Mouse (Mus musculus) neutrophil, adult 5-6 weeks (primary cell): ENCODE results near the gene Plcl2. TPM values are rescaled to one million over a fixed set of nuclear protein-coding genes. Genes with fewer than 3 reads are reported as not detected.
A peak's percentile ranks its signal among the peaks of the same experiment; 100 is the strongest.

ENCODE experiments used
- ATAC-seq: fragments of 151-379, 151-347 bp; 2 replicates; pipeline ENCODE4 v1.8.0; 2017; ENCODE audit warnings: mild to moderate bottlenecking, moderate TSS enrichment; ENCODE audit not compliant: insufficient number of reproducible peaks, poor library complexity, low FRiP score, severe bottlenecking; ENCODE audit errors: extremely low read depth
- total RNA-seq: library from RNA; stranded (forward); fragments of 200-1000 nt; gene quantifications from 2 replicates; pipeline ENCODE4 v1.2.3, GENCODE M21; 2017

Plcl2 gene
- total RNA-seq, result 93.9 and 102 TPM in 2 replicates

DNA sequence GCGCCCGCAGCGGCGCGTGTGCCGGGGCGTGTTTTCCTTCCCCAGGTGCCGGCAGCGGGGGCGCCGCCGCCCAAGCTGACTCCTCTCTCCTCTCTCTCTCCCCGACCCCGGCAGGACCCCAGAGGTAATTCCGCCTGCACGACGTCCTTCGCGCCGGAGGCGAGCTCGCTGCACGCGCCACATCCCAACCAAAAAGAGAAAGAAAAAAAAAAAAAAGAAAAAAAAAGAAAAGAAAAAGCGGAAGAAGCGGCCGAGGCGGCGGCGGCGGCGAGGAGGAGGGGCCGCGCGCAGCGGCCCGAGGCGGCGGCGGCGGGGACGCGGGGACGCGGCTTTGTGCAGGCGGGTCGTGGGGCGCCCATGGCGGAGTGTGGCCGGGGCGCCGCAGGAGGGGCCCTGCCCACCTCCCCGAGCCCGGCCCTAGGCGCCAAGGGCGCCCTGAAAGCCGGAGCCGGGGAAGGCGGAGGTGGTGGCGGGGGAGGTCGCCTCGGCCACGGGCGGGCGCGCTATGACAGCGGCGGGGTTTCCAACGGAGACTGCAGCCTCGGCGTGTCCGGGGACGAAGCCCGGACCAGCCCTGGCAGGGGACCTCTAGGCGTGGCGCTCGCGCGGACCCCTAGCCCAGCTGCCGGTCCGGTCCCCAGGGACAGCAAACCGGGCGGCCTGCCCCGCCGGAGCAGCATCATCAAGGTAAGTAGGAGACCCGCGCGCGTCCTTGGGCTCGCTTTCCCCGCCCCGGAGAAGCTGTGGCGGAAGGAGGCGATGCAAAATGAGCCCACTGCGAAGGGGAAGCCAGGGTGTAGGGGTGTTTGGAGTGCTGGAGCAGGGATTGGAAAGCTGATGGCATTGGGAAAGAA is at the start of gene Plcl2:
Gene Plcl2 (plus strand): TSS at position 153 of the 854 bp plus-strand sequence.
- ATAC-seq, result peak; percentile 38

DNA sequence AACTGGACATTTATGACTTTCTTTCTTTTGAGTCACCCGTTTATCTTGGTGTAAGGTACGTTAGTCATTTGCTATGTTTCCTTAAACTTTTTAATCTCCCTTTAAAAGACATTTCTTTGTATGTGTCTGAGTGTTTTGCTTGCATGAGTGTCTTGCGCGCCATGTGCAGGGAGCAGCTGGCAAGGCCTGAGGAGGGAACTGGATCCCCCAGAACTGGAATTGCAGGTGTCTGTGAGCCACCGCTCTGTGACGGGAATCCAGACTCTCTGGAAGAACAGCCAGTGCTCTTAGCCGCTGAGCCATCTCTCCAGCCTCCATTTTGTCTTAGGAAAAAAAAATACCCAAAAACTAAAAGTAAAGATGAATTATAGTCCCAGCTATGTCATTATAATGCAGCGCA is 48.9 kb upstream of the Plcl2 start:
- ATAC-seq, result no peak

DNA sequence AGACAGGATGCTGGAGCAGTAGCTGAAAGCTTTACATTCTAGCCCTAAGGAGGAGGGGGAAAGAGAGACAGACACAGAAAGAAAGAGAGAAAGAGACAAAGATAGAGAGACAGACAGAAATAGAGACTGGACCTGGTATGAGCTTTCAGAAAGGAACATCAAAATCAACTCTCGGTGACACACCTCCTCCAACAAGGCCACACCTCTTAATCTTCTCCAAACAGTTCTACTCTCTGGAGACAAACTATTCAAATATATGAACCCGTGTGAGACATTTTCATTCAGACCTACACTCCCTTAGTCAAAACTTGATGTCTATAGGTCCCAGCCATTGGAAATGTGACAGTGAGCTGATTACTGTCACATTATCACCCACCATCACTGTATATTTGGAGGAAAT is 41.8 kb upstream of the Plcl2 start:
- no peak for ATAC-seq

- no peak for ATAC-seq
Measured at GRCm38 (mm10) chr17:50469126-50469525, 40.1 kb upstream of the Plcl2 start.

DNA sequence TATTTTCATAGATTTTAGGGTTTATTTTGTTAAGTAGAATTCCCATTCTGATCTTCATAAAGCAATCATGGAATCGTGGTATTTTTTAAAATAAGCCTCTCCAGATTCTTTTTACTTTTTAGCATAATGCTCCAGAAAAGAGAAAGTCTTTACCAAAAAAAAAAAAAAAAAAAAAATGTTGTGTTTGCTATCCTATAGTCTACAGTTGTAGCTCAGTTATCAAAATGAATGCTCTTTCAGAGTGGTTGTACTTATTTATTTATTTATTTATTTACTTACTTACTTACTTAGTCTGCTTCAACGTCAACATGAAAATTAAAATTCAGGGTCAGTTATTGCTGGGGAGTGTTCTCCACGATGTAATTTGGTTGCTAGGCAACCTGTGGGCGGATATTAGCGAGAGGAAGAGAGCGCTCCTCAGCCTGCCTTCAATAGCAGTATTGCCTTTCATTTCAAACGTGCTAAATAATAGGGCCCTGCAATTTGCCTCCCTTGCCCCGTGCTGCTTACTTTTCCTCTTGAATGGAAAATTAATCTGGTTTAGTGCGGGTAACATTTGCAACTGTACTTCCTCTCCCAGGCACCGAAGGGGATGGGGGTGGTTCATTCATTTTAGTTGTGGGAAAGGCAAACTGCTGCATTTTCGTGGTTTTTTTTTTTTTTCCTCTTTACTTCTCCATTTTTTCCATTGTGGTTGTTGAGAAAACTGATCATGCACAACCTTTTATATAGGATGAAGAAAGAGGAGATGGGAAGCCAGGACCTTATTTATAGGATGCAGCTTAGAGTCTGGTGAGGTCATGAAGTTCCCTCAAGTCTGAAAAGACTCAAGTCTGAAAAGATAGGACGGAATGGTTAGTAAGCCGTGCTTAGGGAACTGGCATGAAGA is 39.4 kb upstream of the Plcl2 start:
- peak; percentile 58; the same call in 1 of the 2 replicates for ATAC-seq

- ATAC-seq, result peak; percentile 73
Measured at GRCm38 (mm10) chr17:50470432-50471078, 38.6 kb upstream of the Plcl2 start.

DNA sequence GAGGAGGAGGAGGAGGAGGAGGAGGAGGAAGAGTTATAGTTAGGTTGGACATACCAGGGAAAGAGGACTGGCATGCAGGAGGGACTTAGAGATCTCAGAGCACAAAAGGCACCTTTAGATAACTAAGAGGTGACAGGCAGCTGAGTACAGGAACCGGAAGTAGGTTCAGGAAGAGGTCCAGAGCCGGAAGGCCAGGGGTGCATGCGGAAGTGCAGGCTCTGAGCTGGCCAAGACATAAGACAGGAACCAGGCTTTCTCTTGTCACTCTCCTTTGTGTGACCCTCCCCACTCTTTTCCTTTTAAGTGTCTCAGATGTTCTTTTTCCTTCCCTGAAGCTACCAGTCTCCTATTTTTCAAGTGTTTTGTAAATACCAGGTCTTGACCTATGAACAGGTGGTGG is 38.0 kb upstream of the Plcl2 start:
- peak; percentile 84 for ATAC-seq

DNA sequence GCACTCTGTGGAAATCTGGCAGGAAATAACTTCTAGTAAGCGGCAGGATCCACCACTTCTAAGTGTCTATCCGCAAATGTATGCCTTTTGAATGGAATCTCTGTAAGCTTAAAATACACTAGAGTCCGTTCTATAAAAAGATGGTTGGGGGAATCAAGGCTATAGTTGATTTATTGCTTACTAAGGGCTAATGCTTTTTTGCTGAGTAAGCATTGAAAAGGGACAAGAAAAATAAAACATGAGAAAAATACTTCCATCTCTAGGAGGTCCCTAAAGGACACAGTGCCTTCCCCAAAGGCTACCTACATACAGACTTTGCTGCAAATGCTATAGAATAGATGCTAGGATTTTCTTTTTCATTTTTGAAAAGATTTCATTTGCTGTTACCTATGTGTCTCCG is 31.9 kb upstream of the Plcl2 start:
- no peak for ATAC-seq

DNA sequence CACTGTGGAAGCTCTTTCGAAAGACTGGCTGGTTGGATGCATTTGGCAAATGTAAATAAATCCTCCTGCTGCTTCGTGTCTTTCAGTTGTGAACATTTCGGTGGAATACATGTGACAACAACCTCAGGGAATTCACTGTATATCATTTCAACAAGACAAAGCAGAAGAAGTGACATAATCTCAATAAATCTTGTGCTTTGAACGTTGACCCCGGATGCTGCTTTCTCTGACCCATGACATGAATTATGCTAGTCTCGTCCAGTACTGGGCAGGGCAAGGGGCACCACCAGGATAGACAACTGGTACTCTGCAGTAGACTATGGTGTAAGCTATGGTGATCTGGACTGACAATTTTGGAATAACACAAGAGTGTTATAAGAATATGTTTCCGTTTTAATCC is 28.3 kb upstream of the Plcl2 start:
- ATAC-seq, result no peak

DNA sequence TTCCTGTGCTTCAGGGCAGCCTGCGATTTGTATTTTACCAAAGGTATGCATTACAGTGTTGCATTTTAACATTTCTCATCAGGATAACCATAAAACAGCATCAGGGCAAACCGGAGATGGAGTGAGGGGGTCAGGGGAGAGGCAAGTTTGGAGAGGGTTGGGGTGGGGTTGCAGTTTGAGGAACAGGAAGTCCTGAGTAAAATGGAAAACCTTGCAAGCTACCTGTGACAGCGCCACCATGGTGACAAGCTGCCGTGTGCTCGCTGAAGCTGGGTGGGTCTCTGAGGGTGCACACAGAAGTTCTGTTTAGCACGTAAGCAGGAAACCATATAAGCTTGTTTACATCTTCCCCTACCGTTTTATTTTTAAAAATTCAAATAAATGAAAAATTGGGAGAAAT is 25.5 kb upstream of the Plcl2 start:
- ATAC-seq, result peak; percentile 70

DNA sequence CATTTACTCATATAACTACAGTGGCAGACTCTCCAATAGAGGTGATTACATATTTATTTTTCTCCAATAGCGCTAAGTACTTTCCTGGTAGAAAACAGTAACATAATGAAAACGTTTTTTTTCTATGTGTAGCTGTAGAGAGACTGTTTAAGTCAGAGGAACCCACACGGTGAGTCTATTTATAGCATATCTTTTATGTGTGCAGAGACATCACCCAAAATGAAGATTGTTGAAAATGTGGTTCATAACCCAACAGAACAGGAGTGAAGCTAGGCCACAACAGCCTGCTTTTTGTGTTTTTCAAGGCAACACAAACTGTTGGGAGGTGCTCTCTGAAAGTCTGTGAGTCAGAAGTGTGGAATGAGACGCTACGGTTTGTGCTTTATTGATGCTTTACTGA is 24.2 kb upstream of the Plcl2 start:
- no peak for ATAC-seq

- no peak for ATAC-seq
Measured at GRCm38 (mm10) chr17:50487058-50487618, 22.1 kb upstream of the Plcl2 start.

DNA sequence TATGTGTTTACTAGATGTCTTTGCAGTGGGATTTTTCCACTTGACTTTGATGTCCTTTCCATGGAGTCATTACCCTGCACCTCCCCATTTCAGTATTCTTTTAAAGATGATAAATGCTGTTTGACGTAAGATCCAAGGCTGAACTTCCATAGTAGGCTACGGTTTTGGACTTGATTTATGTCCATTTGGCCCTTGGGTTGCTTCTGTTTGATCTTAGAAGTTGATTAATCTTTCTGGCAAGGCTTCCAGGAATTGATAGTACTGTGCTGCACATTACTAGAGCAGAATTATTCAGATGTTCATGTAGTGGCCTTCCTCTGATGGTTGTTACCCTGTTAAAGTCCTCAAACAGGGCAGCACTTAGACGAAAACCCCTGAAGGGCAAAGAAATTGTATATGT is 21.5 kb upstream of the Plcl2 start:
- ATAC-seq, result no peak

DNA sequence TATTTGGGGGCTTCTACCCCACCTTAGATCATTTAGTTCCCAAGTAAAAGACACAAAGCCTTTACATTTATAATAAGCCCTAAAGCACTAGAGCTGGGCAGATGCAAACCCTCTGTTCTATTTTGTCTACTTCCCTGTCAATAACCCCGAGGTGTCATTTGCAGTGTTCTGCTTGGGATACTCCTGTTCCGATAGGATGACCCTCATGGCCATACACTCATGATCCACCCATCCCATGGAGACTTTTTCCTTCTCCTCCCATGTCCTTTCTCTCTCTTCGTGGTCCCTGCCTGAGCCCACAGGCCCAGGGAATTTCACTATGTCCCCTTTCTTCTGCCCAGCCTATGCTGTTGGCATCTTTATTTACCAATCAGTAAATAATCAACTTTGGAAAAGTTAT is 20.8 kb upstream of the Plcl2 start:
- no peak for ATAC-seq

DNA sequence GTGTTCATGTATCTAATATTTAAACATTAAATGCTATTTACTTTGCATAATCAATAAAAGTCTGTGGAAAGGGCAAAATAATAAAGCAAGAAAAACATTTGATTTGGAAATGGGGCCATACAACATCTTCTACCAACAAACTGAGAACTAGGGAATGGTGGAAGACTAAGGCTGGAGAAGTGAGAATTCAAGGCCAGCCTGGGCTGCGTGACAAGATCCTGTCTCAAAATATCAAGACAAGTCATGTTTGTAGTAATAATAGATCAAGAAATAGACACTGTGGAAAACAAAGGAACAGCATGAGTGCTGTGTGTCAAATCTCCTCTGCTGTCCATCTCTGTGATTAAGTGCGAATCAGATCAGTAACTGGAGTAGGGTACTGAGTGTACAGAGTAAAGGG is 20.3 kb upstream of the Plcl2 start:
- no peak for ATAC-seq

- ATAC-seq, result no peak
Measured at GRCm38 (mm10) chr17:50490644-50491430, 18.4 kb upstream of the Plcl2 start.

DNA sequence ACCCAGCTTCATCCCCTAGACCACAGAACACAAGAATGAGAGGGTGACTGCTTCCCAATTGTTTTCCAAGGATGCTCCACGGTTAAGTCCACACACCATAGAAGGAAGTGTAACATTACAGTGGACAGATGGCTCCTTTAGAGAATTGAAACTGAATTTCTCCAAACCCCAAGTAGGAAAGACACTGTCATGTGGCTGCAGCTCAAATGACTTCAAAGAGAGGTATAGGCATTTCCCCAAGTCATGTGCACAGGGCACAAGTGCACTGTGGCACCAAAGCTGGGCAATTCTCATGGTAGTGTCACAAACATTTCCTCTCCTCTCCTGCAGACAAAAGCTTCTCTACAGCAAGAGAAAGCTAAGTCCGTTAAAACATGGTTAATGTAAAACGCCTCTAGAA is 17.7 kb upstream of the Plcl2 start:
- no peak for ATAC-seq

- no peak for ATAC-seq
Measured at GRCm38 (mm10) chr17:50495216-50495889, 13.8 kb upstream of the Plcl2 start.
